ENCODE assay signal across 8 mouse cellular contexts in the genomic region with DNA sequence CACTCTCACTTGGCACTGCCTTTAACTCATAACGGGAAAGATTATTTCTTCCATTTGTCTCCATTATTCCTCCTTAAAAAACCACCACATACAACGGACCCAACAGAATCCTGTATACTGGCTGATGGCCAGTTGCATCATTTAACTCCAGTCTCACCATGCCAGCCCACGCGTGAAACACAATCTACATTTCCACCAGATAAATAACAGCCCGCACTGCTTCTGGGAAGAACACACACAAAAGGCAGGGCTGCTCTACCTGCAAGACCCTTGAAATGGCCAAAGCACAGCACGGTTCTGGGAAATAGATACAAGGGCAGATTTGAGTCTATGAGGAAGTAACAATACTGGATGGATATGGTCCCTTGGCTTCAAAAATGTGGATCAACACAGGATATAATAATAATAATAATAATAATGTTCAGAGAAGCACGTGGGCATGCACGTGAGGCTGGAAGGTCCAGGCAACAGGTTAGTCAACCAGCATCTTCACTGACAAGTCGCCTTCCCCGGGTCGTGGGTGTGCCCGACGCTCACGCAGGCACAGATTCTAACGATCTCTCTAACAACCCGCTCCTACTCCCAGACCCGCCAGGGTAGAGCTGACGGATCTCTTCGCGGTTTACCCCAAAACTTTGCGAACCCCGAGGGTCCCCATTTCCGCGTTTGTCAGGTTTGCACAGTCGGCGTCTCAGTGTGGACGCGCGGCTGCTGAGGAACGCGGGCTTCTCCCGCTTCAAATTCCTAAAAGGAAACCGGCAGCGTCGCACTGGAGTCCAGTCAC. TPM values are rescaled to one million over a fixed set of nuclear protein-coding genes. Genes with fewer than 3 reads are reported as not detected.
DNase-seq lines count a peak whose midpoint lies in the region; ATAC-seq and TF ChIP-seq lines count a peak whose summit lies in the region.

No protein-coding gene starts in this region.

- ATAC-seq in G1E (ENCODE audit: extremely low read depth, insufficient number of reproducible peaks, low FRiP score, poor library complexity, severe bottlenecking): peak; percentile 29
- ATAC-seq in hindbrain, embryonic 11.5 days (ENCODE audit: low FRiP score): peak; percentile 39; the same call in 1 of the 2 replicates
- no peak for ATAC-seq in limb, embryonic 14.5 days (ENCODE audit: low FRiP score, low read depth)
- ATAC-seq in neural tube, embryonic 15.5 days (ENCODE audit: low FRiP score): peak; percentile 19; the same call in 1 of the 2 replicates
- ATAC-seq in erythroid progenitor cell, adult 5-6 weeks (replicated peaks; ENCODE audit: low FRiP score, poor library complexity, severe bottlenecking): no peak

- H3K27me3 ChIP-seq in G1E (ENCODE audit: insufficient read depth, low read length): no peaks in the 10 kb centered on the region
- H3K27me3 ChIP-seq in hindbrain, embryonic 11.5 days (ENCODE audit: control insufficient read depth, insufficient read depth, low read length): no peaks in the 10 kb centered on the region
- H3K27me3 ChIP-seq in limb, embryonic 14.5 days (ENCODE audit: control insufficient read depth, insufficient read depth, low read length): no peaks in the 10 kb centered on the region
- no peaks in the 10 kb centered on the region for H3K27me3 ChIP-seq in neural tube, embryonic 15.5 days (replicated peaks)

- peak; percentile 55 for DNase-seq in kidney, adult 9 months
- DNase-seq in kidney, postnatal 4 days: no peak
- DNase-seq in G1E (ENCODE audit: low spot score): peak; percentile 77
- DNase-seq in hindbrain, embryonic 11.5 days (ENCODE audit: low spot score): peak; percentile 57
- DNase-seq in limb, embryonic 14.5 days (ENCODE audit: low spot score): no peak

- H3K9ac ChIP-seq in hindbrain, embryonic 11.5 days (ENCODE audit: low read depth, low read length): peak overlapping the region; percentile 67
- peak overlapping the region; percentile 71 for H3K9ac ChIP-seq in limb, embryonic 14.5 days (ENCODE audit: low read depth, low read length, severe bottlenecking)
- peak overlapping the region; percentile 58 for H3K9ac ChIP-seq in neural tube, embryonic 15.5 days (replicated peaks)

- WGBS in hindbrain, embryonic 11.5 days: 9% methylated on average over 35 of the region's 35 CpGs
- WGBS in limb, embryonic 14.5 days: 8% methylated on average over 35 of the region's 35 CpGs
- 6% methylated on average over 35 of the region's 35 CpGs for WGBS in neural tube, embryonic 15.5 days

- peak overlapping the region; percentile 60 for H3K4me2 ChIP-seq in hindbrain, embryonic 11.5 days (replicated peaks; ENCODE audit: low read depth, low read length)
- H3K4me2 ChIP-seq in limb, embryonic 14.5 days (replicated peaks; ENCODE audit: low read depth, low read length, severe bottlenecking): peak overlapping the region; percentile 72
- H3K4me2 ChIP-seq in neural tube, embryonic 15.5 days: peak overlapping the region; percentile 78

- H3K9me3 ChIP-seq in G1E (replicated peaks): no peaks in the 10 kb centered on the region
- H3K9me3 ChIP-seq in hindbrain, embryonic 11.5 days (ENCODE audit: control insufficient read depth, low read length): no peaks in the 10 kb centered on the region
- H3K9me3 ChIP-seq in limb, embryonic 14.5 days (ENCODE audit: control insufficient read depth, low read length): no peaks in the 10 kb centered on the region
- H3K9me3 ChIP-seq in neural tube, embryonic 15.5 days (replicated peaks): no peaks in the 10 kb centered on the region

- peaks cover 40% of the 10 kb centered on the region for H3K4me1 ChIP-seq in G1E (ENCODE audit: insufficient read depth, low read depth, low read length)
- peaks cover 6% of the 10 kb centered on the region for H3K4me1 ChIP-seq in cortical plate, adult 2 months (ENCODE audit: control insufficient read depth, insufficient read depth, low read length)
- H3K4me1 ChIP-seq in hindbrain, embryonic 11.5 days (replicated peaks; ENCODE audit: control insufficient read depth, insufficient read depth, low read length): peaks cover 5% of the 10 kb centered on the region; the same call in 1 of the 2 replicates
- H3K4me1 ChIP-seq in limb, embryonic 14.5 days (ENCODE audit: control insufficient read depth, insufficient read depth, low read length): peaks cover 14% of the 10 kb centered on the region
- peaks cover 30% of the 10 kb centered on the region for H3K4me1 ChIP-seq in neural tube, embryonic 15.5 days

- TF ChIP-seq CTCF in G1E (IDR thresholded peaks at IDR 0.05; ENCODE audit: low read depth, low read length): no peak
- no peak for TF ChIP-seq CTCF in cortical plate, adult 2 months (IDR thresholded peaks at IDR 0.05; ENCODE audit: extremely low read depth, insufficient read depth, low read length)

- no peak for TF ChIP-seq POLR2A in cortical plate, adult 2 months (IDR thresholded peaks at IDR 0.05; ENCODE audit: extremely low read depth, insufficient read depth, low read length)
- no peak for TF ChIP-seq POLR2A in limb, embryonic 14.5 days (IDR thresholded peaks at IDR 0.05; ENCODE audit: borderline replicate concordance, extremely low read depth, insufficient read depth, insufficient read length)

- H3K36me3 ChIP-seq in G1E (replicated peaks): peaks cover 14% of the 10 kb centered on the region
- H3K36me3 ChIP-seq in hindbrain, embryonic 11.5 days (ENCODE audit: control insufficient read depth, insufficient read depth, low read length): no peaks in the 10 kb centered on the region
- H3K36me3 ChIP-seq in limb, embryonic 14.5 days (ENCODE audit: control insufficient read depth, insufficient read depth, low read length): no peaks in the 10 kb centered on the region
- H3K36me3 ChIP-seq in neural tube, embryonic 15.5 days: no peaks in the 10 kb centered on the region

- H3K4me3 ChIP-seq in G1E (ENCODE audit: low read depth, low read length): peak overlapping the region; percentile 75
- peak overlapping the region; percentile 61 for H3K4me3 ChIP-seq in cortical plate, adult 2 months (ENCODE audit: insufficient read depth, low read length)
- H3K4me3 ChIP-seq in hindbrain, embryonic 11.5 days (ENCODE audit: low read depth, low read length): peak overlapping the region; percentile 71
- H3K4me3 ChIP-seq in limb, embryonic 14.5 days (replicated peaks; ENCODE audit: low read length): peak overlapping the region; percentile 59
- H3K4me3 ChIP-seq in neural tube, embryonic 15.5 days (replicated peaks): peak overlapping the region; percentile 78

- H3K27ac ChIP-seq in cortical plate, adult 2 months (ENCODE audit: insufficient read depth, low read length): no peak overlapping the region
- peak overlapping the region; percentile 80 for H3K27ac ChIP-seq in hindbrain, embryonic 11.5 days (ENCODE audit: low read depth, low read length)
- peak overlapping the region; percentile 79 for H3K27ac ChIP-seq in limb, embryonic 14.5 days (replicated peaks; ENCODE audit: low read depth, low read length)
- peak overlapping the region; percentile 97 for H3K27ac ChIP-seq in neural tube, embryonic 15.5 days (replicated peaks)

RNA-seq across cellular contexts. Expression of a gene that starts 1.0 kb away (rescaled TPM):
- 37.5 and 57.5 TPM in 2 replicates for total RNA-seq in G1E (2014; fragmentation: Nextera tagmentation)
- 25.5 and 33.6 TPM in 2 replicates for total RNA-seq in G1E (2017)
- polyA plus RNA-seq in G1E (2012): 68.4 and 97.3 TPM in 2 replicates
- 43.5 and 50.2 TPM in 2 replicates for polyA plus RNA-seq in cortical plate, adult 2 months (2012; rRNA removed)
- 62.7 and 63.0 TPM in 2 replicates for polyA plus RNA-seq in hindbrain, embryonic 11.5 days (2014; fragmentation: Nextera tagmentation; extraction: Ambion mirVana)
- polyA plus RNA-seq in limb, embryonic 14.5 days (2012; rRNA removed): 18.3 and 25.8 TPM in 2 replicates
- 46.9 and 49.1 TPM in 2 replicates for polyA plus RNA-seq in limb, embryonic 14.5 days (2014; fragmentation: Nextera tagmentation; extraction: Ambion mirVana)
- polyA plus RNA-seq in neural tube, embryonic 15.5 days (2015; fragmentation: Nextera tagmentation; extraction: Ambion mirVana): 109 and 121 TPM in 2 replicates
- 8.8 and 14.1 TPM in 2 replicates for total RNA-seq in erythroid progenitor cell, adult 5-6 weeks (2015; ENCODE audit: low replicate concordance)
- total RNA-seq in erythroid progenitor cell, adult 5-6 weeks (2017; ENCODE audit: low replicate concordance): 4.6 and 7.7 TPM in 2 replicates

RNA-seq across cellular contexts. Expression of a gene that starts 48.8 kb away (rescaled TPM):
- total RNA-seq in G1E (2014; fragmentation: Nextera tagmentation): 49.3 and 69.4 TPM in 2 replicates
- total RNA-seq in G1E (2017): 37.0 and 42.5 TPM in 2 replicates
- 1.5 and 3.5 TPM in 2 replicates for polyA plus RNA-seq in G1E (2012)
- polyA plus RNA-seq in cortical plate, adult 2 months (2012; rRNA removed): 0.49 and 0.50 TPM in 2 replicates
- polyA plus RNA-seq in hindbrain, embryonic 11.5 days (2014; fragmentation: Nextera tagmentation; extraction: Ambion mirVana): 0.92 and 2.4 TPM in 2 replicates
- polyA plus RNA-seq in limb, embryonic 14.5 days (2012; rRNA removed): 0.69 and 0.86 TPM in 2 replicates
- 1.2 and 2.1 TPM in 2 replicates for polyA plus RNA-seq in limb, embryonic 14.5 days (2014; fragmentation: Nextera tagmentation; extraction: Ambion mirVana)
- polyA plus RNA-seq in neural tube, embryonic 15.5 days (2015; fragmentation: Nextera tagmentation; extraction: Ambion mirVana): 2.7 and 2.8 TPM in 2 replicates
- total RNA-seq in erythroid progenitor cell, adult 5-6 weeks (2015; ENCODE audit: low replicate concordance): 4.3 and 23.9 TPM in 2 replicates
- total RNA-seq in erythroid progenitor cell, adult 5-6 weeks (2017; ENCODE audit: low replicate concordance): 6.1 and 6.3 TPM in 2 replicates

RNA-seq across cellular contexts. Expression of a gene that starts 51.4 kb away (rescaled TPM):
- total RNA-seq in G1E (2014; fragmentation: Nextera tagmentation): 402 and 407 TPM in 2 replicates
- total RNA-seq in G1E (2017): 913 and 1,040 TPM in 2 replicates
- polyA plus RNA-seq in G1E (2012): 42.2 and 90.8 TPM in 2 replicates
- polyA plus RNA-seq in cortical plate, adult 2 months (2012; rRNA removed): 114 and 115 TPM in 2 replicates
- 250 TPM in 2 replicates for polyA plus RNA-seq in hindbrain, embryonic 11.5 days (2014; fragmentation: Nextera tagmentation; extraction: Ambion mirVana)
- polyA plus RNA-seq in limb, embryonic 14.5 days (2012; rRNA removed): 81.0 and 87.9 TPM in 2 replicates
- 214 and 216 TPM in 2 replicates for polyA plus RNA-seq in limb, embryonic 14.5 days (2014; fragmentation: Nextera tagmentation; extraction: Ambion mirVana)
- polyA plus RNA-seq in neural tube, embryonic 15.5 days (2015; fragmentation: Nextera tagmentation; extraction: Ambion mirVana): 162 and 168 TPM in 2 replicates
- 81.4 and 114 TPM in 2 replicates for total RNA-seq in erythroid progenitor cell, adult 5-6 weeks (2015; ENCODE audit: low replicate concordance)
- total RNA-seq in erythroid progenitor cell, adult 5-6 weeks (2017; ENCODE audit: low replicate concordance): 95.2 and 103 TPM in 2 replicates

Comparison
In these comparisons a context has a peak if more than half of its experiments do, and no peak if none do; other contexts are left out.
1. DNase-seq: peak in kidney, adult 9 months (single experiment), G1E (single experiment) and hindbrain, embryonic 11.5 days (single experiment); none in kidney, postnatal 4 days (0 of 2) and limb, embryonic 14.5 days (single experiment).
2. ATAC-seq: peak in G1E (single experiment), hindbrain, embryonic 11.5 days (single experiment) and neural tube, embryonic 15.5 days (single experiment); none in limb, embryonic 14.5 days (single experiment) and erythroid progenitor cell, adult 5-6 weeks (single experiment).
3. Peak in every context shown above with its lines, with median percentiles within 50 percentile points of each other: H3K4me3 ChIP-seq, H3K4me2 ChIP-seq and H3K9ac ChIP-seq.